Mouse (Mus musculus) G1E (cell line): Measurements from ENCODE around the gene Gm525.

Experiments used
- CTCF ChIP-seq: IDR thresholded peaks from 2 replicates; pipeline ENCODE4 v1.5.1; 2012; ENCODE audit warnings: low read depth, low read length, inconsistent platforms, mixed read lengths
- GATA1 ChIP-seq: IDR thresholded peaks from 2 replicates; pipeline ENCODE4 v1.6.1; 2012; ENCODE audit warnings: borderline replicate concordance, low read length, inconsistent platforms, mixed read lengths
- GATA2 ChIP-seq: IDR thresholded peaks from 2 replicates; pipeline ENCODE4 v1.6.1; 2012; ENCODE audit warnings: low read depth, low read length, inconsistent platforms, borderline replicate concordance
- TAL1 ChIP-seq: conservative IDR thresholded peaks from 2 replicates; pipeline ENCODE4 v1.6.1; 2012; ENCODE audit warnings: low read depth, low read length, inconsistent platforms, mixed read lengths

- TF ChIP-seq CTCF (no peak), GATA1 (no peak), TAL1 (no peak), GATA2 (no peak)
Observed at GRCm38 (mm10) chr11:89077601-89078000, 4.0 kb downstream of the Gm525 start.
